Mouse (Mus musculus) heart, embryonic 14.5 days (tissue): ENCODE results near the gene Hist4h4. TPM values are rescaled to one million over a fixed set of nuclear protein-coding genes. Genes with fewer than 3 reads are reported as not detected.

Source experiments
- ATAC-seq: fragments of 200-750 bp; cut with Nextera tagmentation; 2 replicates; pipeline ENCODE4 v1.8.0; 2017; ENCODE audit warnings: low read depth, moderate TSS enrichment; ENCODE audit not compliant: insufficient number of reproducible peaks, insufficient read depth, low FRiP score
- H3K27ac ChIP-seq, 2 experiments: fragments of 200-500 bp in 1 of 2; fragments of 300-500 bp in 1 of 2; sonication (generic) in 1 of 2; replicated peaks in 1 of 2; 2 replicates each; pipeline ENCODE4 v1.5.1; 2012 to 2014; ENCODE audit warnings: low read depth in 2 of 2, low read length in 2 of 2, control low read depth in 1 of 2, mild to moderate bottlenecking in 1 of 2, mixed read lengths in 1 of 2; ENCODE audit not compliant: control insufficient read depth in 1 of 2, insufficient read depth in 1 of 2
- H3K27me3 ChIP-seq: fragments of 300-500 bp; sonication (generic); 2 replicates; pipeline ENCODE4 v1.6.1; 2014; ENCODE audit warnings: mild to moderate bottlenecking, low read length, control low read depth; ENCODE audit not compliant: control insufficient read depth, insufficient read depth
- H3K36me3 ChIP-seq: fragments of 300-500 bp; sonication (generic); 2 replicates; pipeline ENCODE4 v1.6.1; 2014; ENCODE audit warnings: mild to moderate bottlenecking, control low read depth, low read length, mixed read lengths; ENCODE audit not compliant: control insufficient read depth, insufficient read depth
- H3K4me1 ChIP-seq, 2 experiments: fragments of 200-500 bp in 1 of 2; fragments of 300-500 bp in 1 of 2; sonication (generic) in 1 of 2; 2 replicates each; pipeline ENCODE4 v1.6.1; 2012 to 2014; ENCODE audit warnings: low read length in 2 of 2, control low read depth in 1 of 2, mixed read lengths in 1 of 2; ENCODE audit not compliant: control insufficient read depth in 2 of 2, insufficient read depth in 2 of 2
- H3K4me2 ChIP-seq: fragments of 300-500 bp; sonication (generic); 2 replicates; pipeline ENCODE4 v1.6.1; 2014; ENCODE audit warnings: mild to moderate bottlenecking, low read length
- H3K4me3 ChIP-seq, 2 experiments: fragments of 200-500 bp in 1 of 2; fragments of 300-500 bp in 1 of 2; sonication (generic) in 1 of 2; 2 replicates each; pipeline ENCODE4 v1.5.1; 2012 to 2014; ENCODE audit warnings: low read length in 2 of 2, mild to moderate bottlenecking in 2 of 2, control low read depth in 1 of 2, low read depth in 1 of 2, moderate library complexity in 1 of 2; ENCODE audit not compliant: control insufficient read depth in 1 of 2, insufficient read depth in 1 of 2
- H3K9ac ChIP-seq: fragments of 300-500 bp; sonication (generic); 2 replicates; pipeline ENCODE4 v1.6.1; 2014; ENCODE audit warnings: mild to moderate bottlenecking, low read length
- H3K9me3 ChIP-seq: fragments of 300-500 bp; sonication (generic); 2 replicates; pipeline ENCODE4 v1.6.1; 2016; ENCODE audit warnings: low read length, control low read depth; ENCODE audit not compliant: control insufficient read depth
- WGBS: fragments of 180-500 bp; shearing (Covaris S2); extraction: QIAGEN DNeasy Blood & Tissue Kit; methylation state at CpG from one replicate; pipeline ENCODE4 v1.1.7; 2014; 5-methylcytosine and 5-hydroxymethylcytosine counted together
- polyA plus RNA-seq: library from polyadenylated mRNA; unstranded; fragments of >200 nt; fragmentation: Nextera tagmentation; extraction: Ambion mirVana; gene quantifications from 2 replicates; pipeline ENCODE4 v1.2.1, GENCODE M21; 2014

Gene Hist4h4
- polyA plus RNA-seq, 1 experiment from 2014 or later: 0.20 TPM

DNA sequence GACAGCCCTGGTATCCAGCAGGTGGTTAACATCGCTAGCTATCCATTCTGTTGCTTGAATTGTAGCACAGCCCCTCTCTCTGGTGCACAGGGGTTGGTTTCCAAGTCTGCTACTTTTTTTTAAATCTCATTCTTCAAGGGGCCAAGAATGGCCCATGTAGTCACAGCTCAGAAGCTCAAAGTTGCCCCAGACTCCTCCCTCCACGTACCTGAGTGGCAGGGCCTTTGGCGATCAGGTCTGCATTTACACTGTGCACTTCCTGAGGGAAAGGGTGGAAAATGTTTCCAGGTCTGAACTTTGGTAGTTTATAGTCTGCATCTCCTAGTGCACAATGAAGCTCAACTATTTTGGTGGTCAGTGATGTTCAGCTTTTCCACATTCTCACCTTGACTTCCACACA lies 43.1 kb upstream of the Hist4h4 start:
- H3K4me1 ChIP-seq: no peaks in the 10 kb centered on the region
- 83% methylated on average over 3 of the region's 3 CpGs for WGBS
- no peak overlapping the region for H3K4me2 ChIP-seq
- no peaks in the 10 kb centered on the region for H3K9me3 ChIP-seq
- ATAC-seq: no peak
- peaks cover 23% of the 10 kb centered on the region; the same call in 1 of the 2 replicates for H3K36me3 ChIP-seq
- H3K4me3 ChIP-seq: no peak overlapping the region
- H3K27ac ChIP-seq: no peak overlapping the region
- H3K9ac ChIP-seq: no peak overlapping the region
- H3K27me3 ChIP-seq: no peaks in the 10 kb centered on the region

DNA sequence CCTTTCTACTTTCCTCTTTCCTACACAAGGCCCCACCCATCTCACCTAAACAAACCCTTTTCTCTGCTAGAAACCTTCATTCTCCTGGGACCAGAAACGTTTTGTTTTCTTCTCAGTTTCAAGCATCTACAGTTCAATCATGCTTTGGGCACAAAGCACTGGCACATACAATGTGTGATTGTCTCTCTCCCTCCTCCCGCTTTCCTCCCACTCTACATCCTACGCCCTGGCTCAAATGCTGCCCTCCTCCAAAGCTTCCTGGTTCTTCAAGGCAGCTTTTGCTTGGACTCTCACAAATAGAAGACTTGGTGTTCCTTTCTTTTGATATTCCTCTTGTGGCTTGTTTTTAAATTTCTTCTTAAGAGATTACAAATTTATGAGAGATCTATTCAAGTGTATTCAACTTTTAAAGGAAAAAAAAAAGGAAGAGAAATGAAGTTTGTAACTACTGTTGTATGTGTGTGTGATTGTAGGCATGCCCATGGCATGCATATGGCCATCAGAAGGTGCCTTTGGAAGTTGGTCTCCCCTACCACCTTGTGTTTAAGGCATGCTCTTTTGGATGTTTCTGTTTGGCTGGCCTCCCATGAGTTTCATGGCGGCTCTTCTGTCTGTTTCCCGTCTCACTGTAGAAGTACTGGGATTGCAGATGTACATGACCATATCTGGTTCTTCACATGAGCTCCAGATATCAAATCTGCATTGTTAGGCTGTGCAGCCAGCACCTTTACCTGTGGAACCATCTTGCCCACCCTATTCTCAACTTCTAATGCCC lies 41.7 kb upstream of the Hist4h4 start:
- H3K4me3 ChIP-seq: no peak overlapping the region
- H3K4me1 ChIP-seq: no peaks in the 10 kb centered on the region
- H3K36me3 ChIP-seq: peaks cover 23% of the 10 kb centered on the region; the same call in 1 of the 2 replicates
- no peak overlapping the region for H3K4me2 ChIP-seq
- H3K9ac ChIP-seq: no peak overlapping the region
- H3K9me3 ChIP-seq: no peaks in the 10 kb centered on the region
- 71% methylated on average over 5 of the region's 5 CpGs for WGBS
- ATAC-seq: no peak
- no peak overlapping the region for H3K27ac ChIP-seq
- H3K27me3 ChIP-seq: no peaks in the 10 kb centered on the region

DNA sequence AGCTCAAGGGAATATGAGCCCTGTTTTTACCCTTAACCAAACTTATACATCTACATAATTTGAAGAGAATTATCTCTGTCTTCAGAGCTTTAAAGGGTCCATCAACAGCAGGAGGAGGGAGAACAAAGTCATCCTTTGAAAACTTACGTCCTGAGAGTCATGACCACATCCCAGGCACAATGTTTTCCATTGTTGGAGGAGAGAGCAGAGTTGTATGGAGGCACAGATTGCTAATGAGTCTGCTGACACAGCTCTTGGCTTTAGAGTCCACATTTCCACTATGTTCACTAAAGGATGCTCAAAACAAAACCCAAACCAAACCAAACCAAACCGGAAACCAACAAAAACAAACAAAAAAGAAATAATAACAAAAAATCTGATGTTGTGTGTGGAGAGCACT lies 40.7 kb upstream of the Hist4h4 start:
- no peaks in the 10 kb centered on the region for H3K27me3 ChIP-seq
- no peak for ATAC-seq
- 63% methylated on average over 2 of the region's 2 CpGs for WGBS
- no peak overlapping the region for H3K9ac ChIP-seq
- H3K4me1 ChIP-seq: no peaks in the 10 kb centered on the region
- H3K4me2 ChIP-seq: no peak overlapping the region
- no peak overlapping the region for H3K27ac ChIP-seq
- H3K4me3 ChIP-seq: no peak overlapping the region
- no peaks in the 10 kb centered on the region for H3K9me3 ChIP-seq
- H3K36me3 ChIP-seq: peaks cover 16% of the 10 kb centered on the region; the same call in 1 of the 2 replicates

DNA sequence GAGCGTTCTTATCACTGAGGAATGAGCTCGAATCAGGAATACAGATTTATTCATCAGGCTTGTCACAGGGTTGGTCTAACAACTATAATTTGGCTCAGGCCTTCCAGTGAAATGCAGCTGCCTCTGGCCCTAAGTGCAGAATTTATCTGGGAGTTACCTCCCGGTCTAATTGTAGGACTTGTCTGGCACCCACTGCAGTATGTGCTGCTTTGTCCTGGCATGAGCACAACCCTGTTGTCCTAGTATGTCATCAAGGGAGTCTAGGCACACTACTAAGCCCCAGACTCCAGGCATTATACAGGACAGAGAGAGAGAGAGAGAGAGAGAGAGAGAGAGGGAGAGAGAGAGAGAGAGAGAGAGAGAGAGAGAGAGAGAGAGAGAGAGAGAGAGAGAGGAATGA lies 33.1 kb upstream of the Hist4h4 start:
- H3K36me3 ChIP-seq: no peaks in the 10 kb centered on the region
- no peaks in the 10 kb centered on the region for H3K4me1 ChIP-seq
- H3K9ac ChIP-seq: no peak overlapping the region
- H3K27me3 ChIP-seq: no peaks in the 10 kb centered on the region
- H3K27ac ChIP-seq: no peak overlapping the region
- no peaks in the 10 kb centered on the region for H3K9me3 ChIP-seq
- H3K4me3 ChIP-seq: no peak overlapping the region
- 77% methylated on average over 3 of the region's 3 CpGs for WGBS
- ATAC-seq: no peak
- no peak overlapping the region for H3K4me2 ChIP-seq

DNA sequence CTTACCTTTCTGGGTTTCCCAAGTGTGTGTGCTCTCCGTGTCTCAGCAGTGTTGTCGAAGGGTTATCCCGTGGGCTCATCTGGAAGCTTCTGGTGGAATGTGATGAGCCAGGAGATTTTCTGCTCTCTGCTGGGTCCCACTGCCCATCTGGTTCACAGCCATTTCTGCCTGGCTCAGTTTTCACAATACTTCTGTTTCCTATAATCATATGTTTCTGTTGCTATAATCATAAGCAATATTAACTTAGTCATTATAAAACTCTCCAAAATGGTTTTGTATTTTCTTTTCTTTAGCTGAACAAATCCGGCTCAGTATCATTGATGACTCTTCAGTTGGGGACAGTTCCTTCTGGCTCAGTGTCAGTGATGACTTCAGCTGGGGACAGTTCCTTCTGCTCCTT lies 31.1 kb upstream of the Hist4h4 start, which contains the start of gene Smco3:
Gene Smco3 (minus strand): TSS at position 101 of the 400 bp plus-strand sequence.
- Histone ChIP-seq H3K27ac (no peak within 1 kb of the TSS), H3K9ac (no peak within 1 kb of the TSS), H3K4me2 (no peak within 1 kb of the TSS), H3K4me3 (no peak within 1 kb of the TSS), H3K4me1 (no peaks in the 10 kb centered on the region), H3K36me3 (no peaks in the 10 kb centered on the region), H3K9me3 (no peaks in the 10 kb centered on the region), H3K27me3 (no peaks in the 10 kb centered on the region)
- WGBS: 38% methylated on average over 4 of the region's 4 CpGs
- no peak for ATAC-seq

DNA sequence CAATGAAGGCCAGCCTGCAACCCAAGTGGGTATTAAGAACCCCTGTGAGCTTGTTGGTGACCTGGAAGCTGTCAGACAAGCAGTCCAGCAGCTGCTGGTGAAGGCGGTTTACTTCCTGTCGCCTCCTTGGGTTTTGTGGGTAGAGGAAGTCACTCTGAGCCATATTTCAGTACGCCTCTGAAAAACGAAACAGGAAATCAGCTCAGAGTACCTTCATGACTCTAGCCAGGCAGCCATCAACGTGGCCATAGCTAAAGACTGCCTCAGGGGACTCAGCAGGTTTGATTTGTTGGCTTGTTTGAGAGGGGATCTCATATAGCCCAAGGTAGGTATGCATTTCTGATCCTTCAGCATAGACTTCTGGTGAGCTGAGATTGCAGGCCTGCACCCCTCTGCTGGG lies 27.5 kb upstream of the Hist4h4 start:
- WGBS: 60% methylated on average over 5 of the region's 5 CpGs
- Histone ChIP-seq H3K27ac (no peak overlapping the region), H3K4me2 (no peak overlapping the region), H3K9me3 (no peaks in the 10 kb centered on the region), H3K27me3 (no peaks in the 10 kb centered on the region), H3K4me3 (no peak overlapping the region), H3K4me1 (peaks cover 0 to 5% of the 10 kb centered on the region in 2 experiments; a peak in 2 of 4 replicates), H3K9ac (no peak overlapping the region), H3K36me3 (no peaks in the 10 kb centered on the region)
- ATAC-seq: no peak

DNA sequence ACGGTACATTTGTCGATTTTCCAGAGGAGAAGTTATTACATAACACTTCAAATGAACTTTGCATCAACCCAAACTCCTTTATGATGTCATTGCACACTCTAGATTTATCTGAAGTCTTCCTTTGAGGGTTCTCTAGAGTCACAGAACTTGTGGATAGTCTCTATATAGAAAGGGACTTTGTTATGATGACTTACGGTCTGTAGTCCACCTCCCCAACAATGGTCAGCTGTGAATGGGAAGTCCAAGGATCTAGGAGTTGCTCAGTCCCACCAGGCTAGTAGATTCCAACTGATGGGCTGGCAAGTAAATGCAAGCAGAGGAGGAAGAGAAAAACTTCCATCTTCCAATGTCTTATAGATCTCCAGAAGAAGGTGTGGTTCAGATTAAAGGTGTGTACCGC lies 24.5 kb upstream of the Hist4h4 start:
- 31% methylated on average over 4 of the region's 4 CpGs for WGBS
- Histone ChIP-seq H3K9ac (peak overlapping the region; percentile 76), H3K4me2 (peak overlapping the region; percentile 78), H3K4me3 (peak overlapping the region in 1 of 2 experiments; percentile 97; a peak in 3 of 4 replicates), H3K4me1 (peaks cover 0 to 9% of the 10 kb centered on the region in 2 experiments; a peak in 2 of 4 replicates), H3K36me3 (peaks cover 22% of the 10 kb centered on the region), H3K27ac (peak overlapping the region; percentile 77 to 79; a peak in 3 of 4 replicates), H3K9me3 (no peaks in the 10 kb centered on the region), H3K27me3 (no peaks in the 10 kb centered on the region)
- no peak for ATAC-seq
